Mouse (Mus musculus) embryonic facial prominence, embryonic 12.5 days (tissue): Measurements from ENCODE around the gene Cdc42ep1. TPM values are rescaled to one million over a fixed set of nuclear protein-coding genes. Genes with fewer than 3 reads are reported as not detected.
"Not testable (repeated sequence)": the region's sequence is repeated elsewhere in the genome, so short reads cannot be mapped to it uniquely, and the experiment has no call there.

Source experiments
- ATAC-seq: fragments of 200-750 bp; cut with Nextera tagmentation; 2 replicates; pipeline ENCODE4 v1.8.0; 2017; ENCODE audit not compliant: insufficient number of reproducible peaks, insufficient read depth, low FRiP score, low TSS enrichment
- H3K27ac ChIP-seq: fragments of 300-500 bp; sonication (generic); 2 replicates; pipeline ENCODE4 v1.5.1; 2016; ENCODE audit warnings: mild to moderate bottlenecking
- H3K27me3 ChIP-seq: fragments of 300-500 bp; sonication (generic); 2 replicates; pipeline ENCODE4 v1.6.1; 2016; ENCODE audit warnings: mild to moderate bottlenecking, moderate library complexity
- H3K36me3 ChIP-seq: fragments of 300-500 bp; sonication (generic); 2 replicates; pipeline ENCODE4 v1.6.1; 2016; ENCODE audit warnings: mild to moderate bottlenecking
- H3K4me1 ChIP-seq: fragments of 300-500 bp; sonication (generic); 2 replicates; pipeline ENCODE4 v1.6.1; 2016
- H3K4me2 ChIP-seq: fragments of 300-500 bp; sonication (generic); replicated peaks from 2 replicates; pipeline ENCODE4 v1.6.1; 2016; ENCODE audit warnings: mild to moderate bottlenecking, moderate library complexity
- H3K4me3 ChIP-seq: fragments of 300-500 bp; sonication (generic); 2 replicates; pipeline ENCODE4 v1.5.1; 2016; ENCODE audit warnings: mild to moderate bottlenecking
- H3K9ac ChIP-seq: fragments of 300-500 bp; sonication (generic); 2 replicates; pipeline ENCODE4 v1.6.1; 2016; ENCODE audit warnings: mild to moderate bottlenecking, moderate library complexity
- H3K9me3 ChIP-seq: fragments of 300-500 bp; sonication (generic); 2 replicates; pipeline ENCODE4 v1.6.1; 2016; ENCODE audit warnings: mild to moderate bottlenecking, moderate library complexity
- WGBS: fragments of 180-500 bp; shearing (Covaris S2); methylation state at CpG from one replicate; pipeline ENCODE4 v1.1.7; 2016; 5-methylcytosine and 5-hydroxymethylcytosine counted together
- polyA plus RNA-seq: library from polyadenylated mRNA; unstranded; fragments of >200 nt; fragmentation: Nextera tagmentation; extraction: Ambion mirVana; gene quantifications from 2 replicates; pipeline ENCODE4 v1.2.1, GENCODE M21; 2016

Cdc42ep1 gene
- polyA plus RNA-seq, 1 experiment from 2014 or later: 25.6 TPM

DNA sequence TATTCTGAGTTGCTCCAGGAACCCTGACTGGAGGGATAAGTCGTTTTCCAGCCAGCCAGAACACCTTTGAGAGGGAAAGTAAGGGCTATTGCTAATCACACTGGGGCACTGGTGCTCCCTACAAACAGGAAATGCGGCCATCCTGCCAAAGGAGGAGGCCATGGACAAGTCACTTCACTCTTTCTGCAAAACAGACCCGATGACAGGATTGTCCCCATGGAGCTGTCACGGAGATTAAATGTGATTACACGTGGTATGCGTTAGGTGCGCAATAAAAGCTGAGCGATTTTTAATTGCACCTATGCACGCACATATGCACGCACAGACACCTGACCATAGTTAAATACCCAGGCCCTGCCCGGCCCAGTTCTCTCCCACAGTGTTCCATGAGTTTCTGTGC lies 1.7 kb upstream of the Cdc42ep1 start:
- peak overlapping the region; percentile 93 for H3K27ac ChIP-seq
- WGBS: 29% methylated on average over 11 of the region's 11 CpGs
- no peak overlapping the region for H3K4me2 ChIP-seq
- no peaks in the 10 kb centered on the region for H3K36me3 ChIP-seq
- no peak overlapping the region for H3K9ac ChIP-seq
- no peak overlapping the region for H3K4me3 ChIP-seq
- H3K9me3 ChIP-seq: no peaks in the 10 kb centered on the region
- 0 out of 2 replicates have a peak, but pooled peaks cover 6% of the 10 kb centered on the region for H3K27me3 ChIP-seq
- peaks cover 57% of the 10 kb centered on the region for H3K4me1 ChIP-seq
- ATAC-seq: no peak

DNA sequence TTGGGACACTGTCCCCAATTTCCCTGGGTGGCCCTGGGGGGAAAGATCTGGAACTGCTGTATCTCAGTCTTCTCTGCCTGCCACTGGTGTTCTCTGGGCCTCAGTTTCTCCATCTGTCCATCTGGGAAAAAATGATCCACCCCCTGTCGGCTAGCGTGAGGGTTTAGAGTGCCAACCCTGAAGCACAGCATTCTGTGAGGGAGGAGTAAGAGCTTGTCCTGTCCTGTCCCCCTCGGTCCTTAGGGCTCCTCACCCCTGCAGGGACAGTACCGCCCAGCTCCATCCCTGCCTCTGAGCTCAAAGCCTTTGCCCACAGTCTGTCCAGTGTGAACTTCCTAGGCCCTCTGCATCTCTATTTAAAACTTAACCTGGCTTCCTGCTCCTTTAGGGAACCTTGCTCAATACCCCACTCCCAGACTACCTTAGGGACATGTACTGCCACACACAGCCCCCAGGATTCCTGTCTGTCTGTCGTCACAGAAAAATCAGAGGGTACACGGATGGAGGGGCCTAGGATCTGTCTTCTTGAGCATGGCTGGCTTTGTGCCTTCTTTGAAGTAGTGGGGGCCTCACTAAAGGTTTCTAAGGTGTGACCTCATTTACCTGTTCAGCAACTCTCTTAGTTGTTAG lies 1.1 kb upstream of the Cdc42ep1 start:
- no peaks in the 10 kb centered on the region for H3K36me3 ChIP-seq
- no peak for ATAC-seq
- H3K27ac ChIP-seq: peak overlapping the region; percentile 93; the same call in 1 of the 2 replicates
- peaks cover 52% of the 10 kb centered on the region for H3K4me1 ChIP-seq
- no peaks in the 10 kb centered on the region for H3K9me3 ChIP-seq
- no peak overlapping the region for H3K4me3 ChIP-seq
- 35% methylated on average over 6 of the region's 6 CpGs for WGBS
- no peak overlapping the region for H3K4me2 ChIP-seq
- H3K27me3 ChIP-seq: 0 out of 2 replicates have a peak, but pooled peaks cover 6% of the 10 kb centered on the region
- peak overlapping the region; percentile 73; the same call in 1 of the 2 replicates for H3K9ac ChIP-seq

DNA sequence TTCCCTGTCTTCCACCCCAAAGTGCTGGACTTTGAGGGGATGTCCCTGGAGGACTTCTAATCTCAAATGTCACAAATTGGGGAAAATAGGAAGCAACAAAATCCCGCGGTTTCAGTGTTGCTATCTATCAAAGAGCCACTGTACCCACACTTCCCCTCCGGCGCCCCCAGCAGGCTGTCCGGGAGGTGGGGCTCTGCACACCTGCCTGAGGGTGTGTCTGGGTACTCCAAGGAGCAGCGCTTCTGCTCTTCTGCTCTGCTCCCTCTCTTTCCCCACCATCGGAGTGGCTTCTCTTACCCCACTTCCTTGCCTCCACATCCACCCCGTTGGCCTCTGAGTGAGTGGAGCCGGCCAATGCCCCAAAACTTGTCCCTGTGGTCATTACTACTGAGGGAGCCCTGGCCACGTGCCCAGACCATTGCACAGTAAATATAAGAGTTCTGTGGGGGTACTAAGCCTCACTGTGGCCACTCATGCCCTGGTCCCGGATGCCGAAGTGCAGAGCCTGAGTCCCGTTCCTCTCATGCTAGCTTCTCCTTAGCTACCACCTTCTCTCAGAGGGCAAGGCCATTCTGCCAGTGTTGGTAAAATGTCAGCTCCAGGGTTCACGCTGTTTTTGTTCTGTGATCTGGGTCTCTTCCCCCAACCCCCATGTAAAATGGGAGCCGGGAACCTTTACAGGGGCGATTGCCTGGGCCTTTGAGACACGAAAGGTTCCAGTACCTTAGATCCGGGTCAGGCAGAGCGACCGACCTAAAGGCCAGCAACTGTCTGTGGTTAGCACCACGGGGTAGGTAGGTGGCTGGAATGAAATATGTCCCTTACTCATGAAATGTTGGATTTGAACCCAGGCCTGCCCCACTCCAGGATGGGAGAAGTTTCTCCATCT lies 1.4 kb downstream of the Cdc42ep1 start:
- peaks cover 49% of the 10 kb centered on the region for H3K4me1 ChIP-seq
- 0 out of 2 replicates have a peak, but pooled peaks cover 6% of the 10 kb centered on the region for H3K27me3 ChIP-seq
- 0 out of 2 replicates have a peak overlapping the region, but pooled peaks have one; percentile 74 for H3K27ac ChIP-seq
- H3K4me2 ChIP-seq: peak overlapping the region; percentile 79
- no peaks in the 10 kb centered on the region for H3K9me3 ChIP-seq
- H3K4me3 ChIP-seq: peak overlapping the region; percentile 53
- no peaks in the 10 kb centered on the region for H3K36me3 ChIP-seq
- 34% methylated on average over 21 of the region's 21 CpGs for WGBS
- no peak for ATAC-seq
- peak overlapping the region; percentile 73 for H3K9ac ChIP-seq

DNA sequence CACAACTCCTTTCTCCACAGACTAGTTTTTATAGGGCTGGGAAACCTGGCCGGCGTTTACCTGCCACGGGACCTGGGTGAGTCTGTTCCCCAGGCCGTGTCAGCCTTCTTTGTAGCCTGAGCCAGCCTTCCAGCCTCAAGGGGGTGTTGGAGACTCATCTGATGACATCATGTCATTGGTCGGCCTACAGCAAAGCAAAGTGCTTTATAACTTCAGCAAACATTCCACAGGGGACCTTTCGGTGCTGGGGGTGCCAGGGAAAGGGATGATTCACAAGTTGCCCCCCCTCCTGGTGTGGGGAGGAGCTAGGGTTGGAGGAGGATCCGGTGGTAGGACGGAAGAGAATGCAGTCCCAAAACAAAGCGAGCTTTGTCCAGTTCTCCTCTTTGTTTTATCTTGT lies 2.4 kb downstream of the Cdc42ep1 start:
- H3K9me3 ChIP-seq: no peaks in the 10 kb centered on the region
- H3K27ac ChIP-seq: 0 out of 2 replicates have a peak overlapping the region, but pooled peaks have one; percentile 12
- no peaks in the 10 kb centered on the region for H3K36me3 ChIP-seq
- H3K27me3 ChIP-seq: 0 out of 2 replicates have a peak, but pooled peaks cover 6% of the 10 kb centered on the region
- no peak overlapping the region for H3K4me3 ChIP-seq
- peak overlapping the region; percentile 79; the same call in 1 of the 2 replicates for H3K4me2 ChIP-seq
- no peak overlapping the region for H3K9ac ChIP-seq
- peaks cover 39% of the 10 kb centered on the region for H3K4me1 ChIP-seq
- WGBS: 25% methylated on average over 9 of the region's 9 CpGs
- no peak for ATAC-seq

DNA sequence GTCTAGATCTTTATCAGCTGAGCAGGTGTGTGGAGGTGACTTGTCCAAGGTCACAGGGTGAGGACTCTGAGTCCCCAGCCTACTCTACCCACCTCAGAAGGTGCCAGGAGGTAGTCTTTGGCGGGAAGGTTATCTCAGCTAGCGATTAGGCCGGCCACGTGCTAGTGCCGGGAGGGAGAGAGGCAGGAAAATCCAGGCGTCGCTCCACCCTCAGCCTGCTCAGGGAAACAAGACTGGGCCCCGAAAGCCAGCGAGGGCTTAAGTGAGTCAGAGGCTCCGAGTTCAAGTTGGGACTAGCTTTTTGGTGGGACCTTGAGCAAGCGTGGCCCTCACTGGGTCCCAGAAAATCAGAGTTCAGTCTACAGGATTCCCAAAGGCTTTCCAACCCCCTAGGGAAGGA lies 2.9 kb downstream of the Cdc42ep1 start:
- Histone ChIP-seq H3K4me1 (peaks cover 34% of the 10 kb centered on the region), H3K9me3 (no peaks in the 10 kb centered on the region), H3K4me2 (peak overlapping the region; percentile 79; the same call in 1 of the 2 replicates), H3K27me3 (0 out of 2 replicates have a peak, but pooled peaks cover 6% of the 10 kb centered on the region), H3K36me3 (no peaks in the 10 kb centered on the region), H3K9ac (no peak overlapping the region), H3K27ac (no peak overlapping the region), H3K4me3 (no peak overlapping the region)
- ATAC-seq: no peak
- WGBS: 63% methylated on average over 11 of the region's 11 CpGs

DNA sequence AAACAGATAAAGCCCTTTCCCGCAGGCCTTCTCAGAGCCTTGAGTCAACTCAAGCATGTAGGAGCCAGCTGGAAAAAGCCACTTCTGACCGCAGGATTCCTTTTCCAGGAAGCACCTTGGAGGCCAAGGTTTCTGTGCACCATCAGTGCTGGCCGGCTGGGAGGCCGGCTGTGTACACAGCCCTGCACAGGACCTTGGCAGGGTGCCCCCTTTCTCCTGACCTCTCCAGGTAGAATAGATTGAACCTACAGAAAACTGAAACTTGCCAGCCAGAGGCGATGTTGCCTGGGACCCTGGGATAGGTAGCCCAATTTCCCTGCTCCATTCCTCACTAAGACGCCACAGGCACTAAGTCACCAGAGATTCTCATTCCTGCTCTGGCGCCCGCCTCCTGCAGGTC lies 3.4 kb downstream of the Cdc42ep1 start:
- Histone ChIP-seq H3K4me3 (no peak overlapping the region), H3K27me3 (0 out of 2 replicates have a peak, but pooled peaks cover 6% of the 10 kb centered on the region), H3K27ac (no peak overlapping the region), H3K4me1 (peaks cover 28% of the 10 kb centered on the region), H3K36me3 (no peaks in the 10 kb centered on the region), H3K4me2 (no peak overlapping the region), H3K9ac (no peak overlapping the region), H3K9me3 (no peaks in the 10 kb centered on the region)
- WGBS: 77% methylated on average over 8 of the region's 8 CpGs
- no peak for ATAC-seq

DNA sequence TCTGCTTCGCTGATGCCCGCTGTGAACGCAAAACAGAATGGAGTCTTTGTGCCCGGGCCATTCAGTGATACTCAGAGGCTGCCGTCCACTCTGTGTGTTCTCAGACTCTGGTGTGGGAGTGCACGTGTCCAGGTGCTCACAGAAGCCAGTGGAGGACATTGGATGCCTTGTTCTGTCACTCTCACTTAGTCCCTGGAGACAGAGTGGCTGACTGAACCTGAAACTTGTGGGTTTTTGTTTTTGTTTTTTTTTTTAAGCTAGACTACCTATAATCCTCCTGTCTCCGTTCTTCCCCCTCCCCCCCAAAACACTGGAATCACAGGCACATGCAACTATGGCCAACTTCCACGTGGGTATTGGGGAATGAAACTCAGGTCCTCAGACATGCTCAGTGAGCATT lies 3.9 kb downstream of the Cdc42ep1 start:
- Histone ChIP-seq H3K4me3 (no peak overlapping the region), H3K9ac (no peak overlapping the region), H3K27ac (no peak overlapping the region), H3K4me2 (no peak overlapping the region), H3K27me3 (0 out of 2 replicates have a peak, but pooled peaks cover 6% of the 10 kb centered on the region), H3K4me1 (peaks cover 24% of the 10 kb centered on the region), H3K9me3 (no peaks in the 10 kb centered on the region), H3K36me3 (no peaks in the 10 kb centered on the region)
- 63% methylated on average over 8 of the region's 8 CpGs for WGBS
- ATAC-seq: no peak

DNA sequence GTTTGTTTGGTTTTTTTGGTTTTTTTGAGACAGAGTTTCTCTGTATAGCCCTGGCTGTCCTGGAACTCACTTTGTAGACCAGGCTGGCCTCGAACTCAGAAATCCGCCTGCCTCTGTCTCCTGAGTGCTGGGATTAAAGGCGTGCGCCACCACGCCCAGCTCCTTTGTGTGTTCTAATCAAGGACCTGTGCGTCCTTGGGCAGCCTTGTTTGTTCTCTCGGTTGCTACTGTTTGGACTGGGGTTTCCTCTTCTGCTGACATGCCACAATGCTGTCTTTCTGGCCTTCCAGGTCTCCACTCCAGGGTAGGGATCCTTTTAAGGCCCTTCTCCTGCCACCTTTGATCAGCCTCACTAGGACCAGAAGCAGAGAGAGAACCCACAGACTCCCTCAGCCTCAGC lies 4.4 kb downstream of the Cdc42ep1 start:
- 83% methylated on average over 7 of the region's 7 CpGs for WGBS
- ATAC-seq, H3K4me2 ChIP-seq, H3K9ac ChIP-seq, H3K9me3 ChIP-seq, H3K27ac ChIP-seq, H3K36me3 ChIP-seq, H3K4me3 ChIP-seq, H3K27me3 ChIP-seq: not testable (repeated sequence)
- H3K4me1 ChIP-seq: peaks cover 23% of the 10 kb centered on the region

DNA sequence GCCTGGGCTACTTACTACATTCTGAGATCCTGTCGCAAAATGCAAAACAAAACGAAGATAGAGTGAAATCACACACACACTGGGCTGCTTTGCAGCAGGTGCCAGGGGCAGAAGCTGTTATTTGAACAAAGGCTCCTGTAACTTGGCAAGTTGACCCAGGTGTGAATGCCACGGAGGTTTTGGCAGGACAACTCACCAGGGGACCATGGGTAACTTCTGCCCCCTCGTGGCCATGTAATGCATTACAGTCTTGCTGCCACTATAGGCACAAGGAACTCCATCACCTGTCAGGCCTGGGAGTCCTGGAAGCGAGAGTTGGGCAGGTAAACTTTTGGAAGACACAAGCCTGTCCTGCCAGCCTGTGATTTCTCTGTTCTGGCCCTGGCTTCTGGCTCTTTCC lies 6.0 kb downstream of the Cdc42ep1 start:
- no peak overlapping the region for H3K4me3 ChIP-seq
- no peaks in the 10 kb centered on the region for H3K36me3 ChIP-seq
- 31% methylated on average over 5 of the region's 5 CpGs for WGBS
- H3K27ac ChIP-seq: no peak overlapping the region
- ATAC-seq: no peak
- no peaks in the 10 kb centered on the region for H3K9me3 ChIP-seq
- H3K4me1 ChIP-seq: peaks cover 17% of the 10 kb centered on the region
- 0 out of 2 replicates have a peak, but pooled peaks cover 6% of the 10 kb centered on the region for H3K27me3 ChIP-seq
- no peak overlapping the region for H3K9ac ChIP-seq
- H3K4me2 ChIP-seq: no peak overlapping the region

DNA sequence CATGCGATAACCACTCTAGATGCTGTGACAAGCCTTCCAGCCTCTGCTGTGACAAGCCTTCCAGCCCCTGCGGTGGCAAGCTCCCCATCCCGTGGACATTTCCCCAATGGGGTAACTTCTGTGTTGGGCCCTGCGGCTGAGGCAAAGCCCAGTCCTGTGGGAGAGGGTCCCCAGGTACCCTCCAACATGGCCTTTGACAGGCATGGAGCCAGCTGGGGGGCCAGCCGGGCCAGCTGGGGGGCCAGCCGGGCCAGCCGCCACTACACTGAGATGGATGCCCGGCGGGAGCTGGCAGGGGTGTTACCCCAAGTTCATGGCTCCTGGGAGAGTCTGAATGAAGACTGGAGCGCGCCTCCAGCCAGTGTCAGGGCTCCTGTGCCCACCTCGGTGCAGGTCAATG lies 7.1 kb downstream of the Cdc42ep1 start:
- H3K4me3 ChIP-seq: no peak overlapping the region
- no peaks in the 10 kb centered on the region for H3K9me3 ChIP-seq
- 86% methylated on average over 12 of the region's 12 CpGs for WGBS
- no peak overlapping the region for H3K27ac ChIP-seq
- no peak overlapping the region for H3K4me2 ChIP-seq
- H3K36me3 ChIP-seq: no peaks in the 10 kb centered on the region
- H3K4me1 ChIP-seq: peaks cover 14% of the 10 kb centered on the region
- H3K27me3 ChIP-seq: no peaks in the 10 kb centered on the region
- H3K9ac ChIP-seq: no peak overlapping the region
- ATAC-seq: no peak

DNA sequence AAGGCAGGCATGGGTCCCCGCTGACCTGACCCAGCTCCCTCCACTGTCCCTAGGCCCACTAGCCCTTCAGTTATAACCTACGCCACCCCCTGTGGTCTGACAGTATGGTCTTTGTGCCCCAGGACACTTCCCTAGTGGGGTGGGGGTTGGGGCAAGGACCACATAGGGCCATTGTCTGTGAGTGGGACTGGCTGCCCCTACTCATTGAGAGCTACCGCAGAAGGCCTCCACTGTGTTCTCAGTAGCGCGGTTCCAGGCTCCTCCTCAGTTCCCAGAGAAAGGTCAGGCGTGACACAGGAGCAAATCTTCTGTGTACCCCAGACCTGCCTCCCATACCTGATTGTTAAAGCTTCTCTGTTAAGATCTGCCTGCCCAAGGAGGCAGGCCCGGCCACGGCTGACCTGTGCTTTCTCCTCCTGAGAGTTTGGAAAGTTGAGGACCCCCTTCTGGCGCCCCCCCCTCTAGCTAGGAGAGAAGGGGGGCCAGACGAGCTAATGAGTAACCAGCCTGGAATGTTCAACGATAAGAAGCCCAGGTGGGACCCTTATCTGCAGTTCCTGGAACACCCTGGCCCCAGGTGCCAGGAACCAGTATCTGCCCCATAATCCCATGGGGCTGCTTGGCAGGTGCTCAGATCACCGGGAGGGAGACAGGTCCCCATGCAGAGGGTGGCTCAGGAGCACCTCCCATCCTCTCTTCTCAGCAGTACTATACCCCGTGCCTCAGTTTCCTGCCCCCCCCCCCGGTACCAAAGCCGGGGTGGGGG lies 7.8 kb downstream of the Cdc42ep1 start:
- no peak for ATAC-seq
- H3K27me3 ChIP-seq: no peaks in the 10 kb centered on the region
- H3K36me3 ChIP-seq: no peaks in the 10 kb centered on the region
- no peak overlapping the region for H3K4me2 ChIP-seq
- no peak overlapping the region for H3K4me3 ChIP-seq
- H3K9me3 ChIP-seq: no peaks in the 10 kb centered on the region
- H3K9ac ChIP-seq: no peak overlapping the region
- WGBS: 60% methylated on average over 15 of the region's 15 CpGs
- H3K4me1 ChIP-seq: peaks cover 9% of the 10 kb centered on the region
- H3K27ac ChIP-seq: no peak overlapping the region
